Mouse (Mus musculus): ENCODE results near the gene Srpx2.

GRCm38 (mm10) chrX:133887308-133887707, 20.9 kb upstream of the Srpx2 start:
- no peak for TF ChIP-seq POLR2A (IDR thresholded peaks at IDR 0.05; ENCODE audit: borderline replicate concordance, insufficient read depth, low read length)
- no peak for TF ChIP-seq CTCF (IDR thresholded peaks at IDR 0.05; ENCODE audit: borderline replicate concordance, insufficient read depth, low read depth, low read length)
